Mouse (Mus musculus) C2C12 (cell line): Measurements from ENCODE around the gene Nxn.

ENCODE experiments used
- CTCF ChIP-seq: IDR thresholded peaks from one replicate; pipeline ENCODE4 v1.5.1; 2011; ENCODE audit not compliant: control insufficient read depth, insufficient read depth, insufficient read length
- MAX ChIP-seq: IDR thresholded peaks from one replicate; pipeline ENCODE4 v1.6.1; 2011; ENCODE audit warnings: mild to moderate bottlenecking, control low read depth
- USF1 ChIP-seq: IDR thresholded peaks from one replicate; pipeline ENCODE4 v1.6.1; 2011; ENCODE audit warnings: low read depth, mild to moderate bottlenecking, control low read depth, moderate library complexity

GRCm38 (mm10) chr11:76215011-76215410 is 183.9 kb downstream of the Nxn start:
- TF ChIP-seq MAX = no peak
- TF ChIP-seq CTCF = no peak
- TF ChIP-seq USF1 = no peak
